Mouse (Mus musculus) v-Abl transformed pro-B cells (cell line): ENCODE measurements around the gene A530084C06Rik.

Experiments
- in situ Hi-C, 2 experiments: fragments of 400-800 bp; cut with MboI; formaldehyde crosslinking; loops; one replicate each; pipeline ENCODE4 v1.15.1; 2025; ENCODE audit not compliant: unreplicated experiment in 2 of 2

The A530084C06Rik gene

GRCm38 (mm10) chr13:31546784-31547183 is 12.3 kb downstream of the A530084C06Rik start:
- in situ Hi-C loops, result no loop called here

DNA sequence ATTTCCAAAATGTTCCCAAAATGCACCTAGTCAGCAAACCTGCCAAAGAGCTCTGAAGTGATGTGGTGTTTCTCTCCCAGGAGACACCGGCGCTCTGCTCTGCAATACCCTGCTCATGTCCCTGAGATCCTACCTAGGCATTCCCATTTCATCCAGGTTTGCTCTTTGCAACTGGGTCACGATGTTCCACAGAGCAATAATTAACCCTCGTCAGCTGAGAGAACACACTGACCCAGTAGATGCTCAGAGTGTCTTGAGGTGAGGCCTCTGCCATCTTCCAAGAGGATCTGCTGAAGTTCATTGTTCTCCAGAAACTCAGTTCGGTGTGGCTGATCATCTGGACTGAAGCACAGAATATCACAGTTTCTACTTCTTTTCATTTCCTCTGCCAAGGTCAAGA is 16.1 kb downstream of the A530084C06Rik start:
- in situ Hi-C loops, result no loop called here

DNA sequence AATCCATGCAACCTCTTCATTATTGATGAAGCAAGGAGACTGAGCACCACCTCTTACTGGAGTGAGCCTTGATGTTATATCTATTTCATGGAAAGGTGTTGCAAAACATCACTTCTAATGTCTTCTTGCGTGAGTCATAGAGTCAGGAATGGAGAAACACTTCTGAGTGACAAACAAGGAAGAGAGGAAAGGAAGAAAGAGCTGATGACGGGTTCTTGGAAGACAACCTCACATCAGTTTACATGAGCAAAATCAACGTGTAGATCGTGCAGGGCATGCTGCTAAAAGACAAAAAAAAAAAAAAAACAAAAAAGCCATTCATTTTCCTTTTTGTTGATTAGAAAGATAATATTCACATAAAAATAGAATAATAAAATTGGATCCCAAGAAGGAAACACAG is 24.4 kb downstream of the A530084C06Rik start:
- in situ Hi-C loops, result no loop called here

DNA sequence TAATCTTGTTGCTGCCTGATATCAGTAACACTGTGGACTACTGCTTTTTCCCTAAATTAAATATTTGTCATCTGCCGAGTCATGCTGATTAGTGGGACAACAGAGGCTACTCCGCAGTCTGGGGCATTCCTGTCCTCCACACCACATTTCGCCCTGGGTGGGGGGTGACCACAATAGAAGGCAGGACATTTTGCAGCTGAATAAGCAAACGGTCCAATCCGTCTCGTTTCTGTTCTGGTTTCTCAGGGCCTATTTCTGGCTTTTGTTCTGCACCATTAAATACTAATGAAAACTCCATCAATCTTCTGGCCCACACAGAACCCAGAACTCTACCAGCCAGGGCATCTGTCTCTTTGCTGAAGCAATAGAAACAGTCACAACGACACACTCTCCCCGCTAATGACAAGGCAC is 27.5 kb downstream of the A530084C06Rik start:
- in situ Hi-C loops, result no loop called here

- in situ Hi-C loops, result no loop called here
Observed at GRCm38 (mm10) chr13:31531186-31531585, 27.9 kb downstream of the A530084C06Rik start.

GRCm38 (mm10) chr13:31524976-31525375 is 34.2 kb downstream of the A530084C06Rik start:
- in situ Hi-C loops, result no loop called here

DNA sequence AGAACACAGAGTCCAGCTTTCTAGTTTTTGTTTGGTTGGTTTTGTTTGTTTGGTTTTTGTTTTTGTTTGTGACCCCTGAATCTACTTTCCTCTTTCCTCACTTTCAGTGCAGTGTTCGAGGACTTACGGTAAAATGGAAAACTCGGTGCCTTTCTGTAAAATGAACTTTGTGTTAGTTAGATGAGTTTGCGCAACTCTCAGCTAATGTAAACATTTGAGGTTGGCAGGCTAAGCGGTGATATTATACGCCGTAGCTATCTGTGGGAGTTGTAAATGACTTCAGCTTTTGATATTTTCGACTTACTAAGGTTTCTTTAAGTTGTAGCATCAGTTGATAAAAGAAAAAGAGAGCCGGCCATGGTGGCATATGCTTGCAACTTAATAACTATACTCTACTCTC is 40.2 kb downstream of the A530084C06Rik start:
- in situ Hi-C loops, result no loop called here

GRCm38 (mm10) chr13:31518411-31518886 is 40.7 kb downstream of the A530084C06Rik start:
- in situ Hi-C loops, result no loop called here

- in situ Hi-C loops, result no loop called here
Observed at GRCm38 (mm10) chr13:31515261-31515660, 43.9 kb downstream of the A530084C06Rik start.

DNA sequence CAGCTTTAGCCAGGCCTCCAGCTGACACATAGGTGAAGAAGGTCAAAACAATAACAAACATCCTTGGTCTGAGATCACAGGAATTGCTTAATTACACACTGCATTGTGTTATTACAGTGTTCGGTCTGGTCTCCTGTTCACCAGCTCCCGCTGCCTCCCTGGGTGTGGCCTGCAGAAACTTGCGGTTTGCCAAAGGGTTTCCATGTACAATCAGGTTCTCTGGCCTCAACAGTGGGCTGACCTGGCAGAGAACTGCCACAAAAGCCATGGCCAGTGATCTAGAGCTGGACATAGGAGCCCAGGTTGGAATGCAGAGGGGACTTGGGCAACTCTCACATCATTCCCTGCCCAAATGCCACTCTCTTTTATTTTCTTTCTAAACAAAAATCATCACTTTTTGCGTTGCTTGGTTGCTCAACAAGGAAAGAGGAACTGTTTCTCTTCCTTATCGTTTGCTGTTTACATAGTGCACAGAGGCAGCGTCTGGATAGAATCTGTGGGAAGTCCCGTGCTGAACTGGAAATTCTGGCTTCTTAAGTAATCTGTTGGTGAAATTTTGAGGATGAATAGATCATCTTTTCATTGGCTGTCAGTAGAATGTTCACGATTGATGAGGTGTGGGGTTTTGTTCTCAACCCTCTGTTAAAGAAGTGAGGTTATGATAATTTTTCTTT is 52.5 kb downstream of the A530084C06Rik start:
- in situ Hi-C loops, result no loop called here
